Mouse (Mus musculus) left cerebral cortex, postnatal 36 days (tissue): ENCODE data around the gene Hes6. TPM values are rescaled to one million over a fixed set of nuclear protein-coding genes. Genes with fewer than 3 reads are reported as not detected.

ENCODE experiments used
- DNase-seq, 2 experiments: peaks; one replicate each; pipeline ENCODE4 v3.0.0; 2021 to 2022; ENCODE audit warnings: low spot score in 2 of 2, mixed read lengths in 1 of 2
- intact Hi-C: fragments of 180-260 bp; cut with DNase I; formaldehyde crosslinking; loops from one replicate; pipeline ENCODE4 v1.15.1; 2025
- total RNA-seq, 2 experiments: library from RNA; stranded (reverse); gene quantifications; 2 replicates each; pipeline ENCODE4 v1.2.3; 2021

Hes6 gene
- total RNA-seq, 2 experiments from 2014 or later: 14.9 to 18.8 TPM

- intact Hi-C loops: no loop called here
- DNase-seq: peak; percentile 87 to 89
These were observed 770 bp downstream of the Hes6 start for GRCm38 (mm10) chr1:91413030-91413506.

GRCm38 (mm10) chr1:91412286-91413029, 1.4 kb downstream of the Hes6 start:
- DNase-seq: peak; percentile 26 to 27
- intact Hi-C loops: no loop called here

DNA sequence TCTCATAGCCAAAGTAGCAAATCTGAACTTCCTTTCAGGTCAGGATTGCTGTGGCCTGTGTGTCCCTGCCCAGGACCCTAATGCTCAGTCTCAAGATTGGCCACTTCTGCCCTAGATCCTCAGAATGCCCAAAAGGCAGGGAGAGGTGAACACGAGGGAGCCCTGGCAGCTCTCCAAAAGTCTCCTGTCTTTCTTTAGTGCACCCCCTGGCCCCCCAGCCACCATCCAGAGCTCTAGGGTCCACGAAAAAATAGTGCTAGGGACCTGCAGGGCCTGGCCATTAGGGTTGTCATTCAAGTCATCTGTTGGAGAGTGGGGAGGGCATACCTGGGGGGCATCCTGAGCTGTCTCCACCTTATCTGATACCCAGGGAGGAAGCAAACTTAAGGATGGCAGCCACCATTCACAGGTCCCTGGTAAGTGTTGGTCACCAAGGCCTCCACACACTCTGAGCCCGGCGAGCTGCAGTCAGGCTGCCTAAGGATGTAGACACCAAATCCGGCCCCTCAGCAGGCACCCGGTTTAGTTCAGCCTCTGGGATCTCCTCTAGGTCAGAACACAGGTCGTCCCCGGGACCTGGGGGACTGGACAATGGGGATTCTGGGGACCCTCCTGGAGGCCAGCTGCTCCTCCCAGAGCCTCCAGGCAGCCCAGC, 2.1 kb downstream of the Hes6 start:
- intact Hi-C loops: no loop called here

GRCm38 (mm10) chr1:91407819-91408218, 6.0 kb downstream of the Hes6 start:
- no peak for DNase-seq
- intact Hi-C loops: no loop called here

More for the DNA sequence above, 2.1 kb downstream of the Hes6 start:
- DNase-seq: no peak

DNA sequence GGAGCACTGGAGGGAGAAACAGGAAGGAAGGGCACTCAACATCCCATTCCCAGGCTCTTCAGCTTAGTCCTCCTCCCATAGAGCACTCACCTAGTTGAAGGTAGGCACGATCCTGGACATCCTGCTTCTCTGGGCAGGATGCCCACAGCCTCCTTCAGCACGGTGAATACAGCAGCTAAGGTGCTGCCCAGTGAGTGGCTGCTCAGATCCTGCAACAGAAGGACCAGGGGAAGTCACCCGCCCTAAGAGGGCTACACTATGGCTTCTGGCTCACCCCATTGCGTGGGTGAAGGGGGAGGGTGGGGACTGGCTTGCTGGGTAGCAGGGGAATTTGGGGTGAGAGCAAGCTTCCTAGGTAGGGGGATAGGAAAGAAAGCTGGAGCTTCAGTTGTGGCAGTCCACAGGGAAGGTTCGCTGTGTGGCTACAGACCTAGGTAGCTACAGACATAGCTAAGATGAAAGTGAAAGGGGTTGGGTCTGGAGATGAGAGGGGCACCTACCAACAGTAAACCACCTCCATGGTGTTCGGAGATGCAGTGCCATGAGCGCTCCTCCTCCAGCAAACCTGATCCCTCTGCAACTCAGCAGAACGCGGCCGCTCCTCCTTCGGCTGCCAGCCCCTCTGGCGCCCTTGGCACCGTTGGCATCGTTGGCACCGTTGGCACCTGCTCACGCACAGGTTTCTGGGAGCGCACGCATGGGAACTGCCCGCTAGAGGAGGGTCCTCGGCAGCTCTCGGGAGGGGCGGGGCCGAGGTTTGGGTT, 8.2 kb downstream of the Hes6 start:
- DNase-seq: no peak
- intact Hi-C loops: no loop called here

DNA sequence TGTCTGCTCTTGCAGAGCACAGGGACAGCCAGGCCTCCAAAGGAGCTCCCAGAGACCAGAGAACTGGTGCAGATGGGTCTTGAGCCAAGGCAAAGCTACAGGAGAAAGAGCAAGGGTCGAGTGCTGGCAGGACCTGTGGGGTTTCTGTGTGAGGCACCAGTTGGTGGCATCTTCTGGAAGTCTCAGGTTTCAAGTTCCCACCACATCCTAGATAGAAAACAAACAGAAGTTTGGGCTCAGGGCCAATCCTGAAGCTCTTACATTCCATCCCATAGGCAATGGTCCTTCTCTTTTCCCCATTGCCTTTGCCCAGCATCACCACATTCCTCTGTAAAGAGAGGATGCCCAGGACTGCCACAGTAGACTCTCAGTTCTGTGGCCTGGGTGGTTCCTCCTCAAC, 8.9 kb downstream of the Hes6 start:
- intact Hi-C loops: no loop called here
- DNase-seq: no peak

GRCm38 (mm10) chr1:91398260-91399062, 15.4 kb downstream of the Hes6 start, which contains the start of gene Ilkap:
Ilkap (minus strand) TSS chr1:91398815.
- DNase-seq: peak; percentile 74 to 81
- intact Hi-C loops: no loop called here

GRCm38 (mm10) chr1:91397927-91398259, 15.9 kb downstream of the Hes6 start:
- intact Hi-C loops: no loop called here
- DNase-seq: peak in 1 of 2 experiments; percentile 16

- intact Hi-C loops: no loop called here
These were observed 23.5 kb downstream of the Hes6 start for GRCm38 (mm10) chr1:91390369-91390768.

GRCm38 (mm10) chr1:91381091-91381471, 32.8 kb downstream of the Hes6 start:
- intact Hi-C loops: no loop called here
- no peak for DNase-seq

More at GRCm38 (mm10) chr1:91390369-91390768, 23.5 kb downstream of the Hes6 start:
- DNase-seq: no peak

DNA sequence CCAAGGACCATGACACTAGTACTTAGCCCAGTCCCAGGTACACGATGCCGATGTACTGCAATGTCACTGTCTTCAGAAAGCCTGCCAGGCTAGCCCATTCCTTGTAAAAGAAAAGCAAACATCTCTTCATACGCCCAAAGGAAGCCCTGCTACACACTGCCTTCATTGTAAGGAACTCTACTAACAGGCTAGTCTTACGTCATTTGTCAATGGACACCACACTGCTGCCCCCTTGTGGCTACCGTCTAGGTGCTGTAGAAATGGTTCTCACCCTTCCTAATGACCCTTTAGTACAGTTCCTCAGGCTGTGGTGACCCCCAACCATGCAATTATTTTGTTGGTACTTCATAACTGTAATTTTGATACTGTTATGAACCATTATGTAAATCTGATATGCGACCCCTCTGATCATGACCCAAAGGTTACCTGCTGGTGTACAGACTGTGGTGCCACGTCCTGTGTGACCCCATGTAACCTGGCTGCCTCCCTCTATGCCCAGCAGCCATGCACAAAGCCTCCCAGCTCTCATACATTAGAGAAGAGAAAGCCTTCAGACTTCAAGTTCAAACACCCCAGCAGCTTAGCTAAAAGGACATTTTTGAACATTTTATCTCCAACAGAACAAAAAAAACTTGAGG, 33.3 kb downstream of the Hes6 start:
- intact Hi-C loops: no loop called here
- DNase-seq: peak; percentile 47 to 63

DNA sequence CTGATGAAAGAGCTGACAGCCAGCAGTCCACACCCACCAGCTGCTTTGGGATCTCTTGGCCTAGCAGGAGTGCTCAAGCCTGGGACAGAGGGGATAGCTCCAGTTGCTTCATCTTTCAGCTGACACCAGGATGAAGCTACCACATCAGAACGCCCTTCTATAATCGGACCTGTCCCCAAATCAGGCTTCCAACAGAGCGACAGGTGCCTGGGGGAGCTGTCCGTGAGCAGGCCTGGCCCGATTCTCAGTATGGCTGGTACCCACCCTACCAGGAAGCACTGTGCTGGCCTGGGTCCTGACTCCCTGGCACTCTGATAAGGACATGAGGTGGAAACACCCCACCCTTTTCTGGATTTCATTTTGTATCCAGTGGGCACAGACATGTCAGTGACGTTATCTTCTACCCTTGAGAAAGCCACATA, 40.4 kb downstream of the Hes6 start:
- no peak for DNase-seq

GRCm38 (mm10) chr1:91370055-91370454, 43.8 kb downstream of the Hes6 start:
- intact Hi-C loops: no loop called here
- DNase-seq: no peak

More for the DNA sequence above, 40.4 kb downstream of the Hes6 start:
- intact Hi-C loops: no loop called here

DNA sequence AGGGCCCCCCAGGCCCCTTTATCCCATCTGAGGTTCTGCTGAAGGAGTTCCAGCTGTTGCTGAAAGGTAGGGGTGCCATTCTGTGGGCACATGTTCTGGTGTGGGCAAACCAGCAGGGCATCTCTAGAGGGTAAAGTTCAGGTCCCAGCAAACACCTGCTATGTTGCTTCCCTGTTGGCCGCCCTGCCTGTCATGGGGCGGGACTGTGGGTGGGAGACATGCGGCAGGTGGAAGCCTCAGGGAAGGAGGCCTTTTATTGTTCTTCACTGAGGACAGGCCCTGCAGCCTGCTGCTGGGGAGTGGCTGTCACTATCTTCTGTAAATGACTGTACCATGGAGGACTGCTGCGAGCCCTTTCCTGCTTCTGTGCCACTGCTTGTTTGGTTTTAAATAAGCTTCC, 44.4 kb downstream of the Hes6 start:
- intact Hi-C loops: no loop called here
- DNase-seq: no peak

- no peak for DNase-seq
- intact Hi-C loops: no loop called here
These were observed 46.5 kb downstream of the Hes6 start for GRCm38 (mm10) chr1:91367295-91367694.

DNA sequence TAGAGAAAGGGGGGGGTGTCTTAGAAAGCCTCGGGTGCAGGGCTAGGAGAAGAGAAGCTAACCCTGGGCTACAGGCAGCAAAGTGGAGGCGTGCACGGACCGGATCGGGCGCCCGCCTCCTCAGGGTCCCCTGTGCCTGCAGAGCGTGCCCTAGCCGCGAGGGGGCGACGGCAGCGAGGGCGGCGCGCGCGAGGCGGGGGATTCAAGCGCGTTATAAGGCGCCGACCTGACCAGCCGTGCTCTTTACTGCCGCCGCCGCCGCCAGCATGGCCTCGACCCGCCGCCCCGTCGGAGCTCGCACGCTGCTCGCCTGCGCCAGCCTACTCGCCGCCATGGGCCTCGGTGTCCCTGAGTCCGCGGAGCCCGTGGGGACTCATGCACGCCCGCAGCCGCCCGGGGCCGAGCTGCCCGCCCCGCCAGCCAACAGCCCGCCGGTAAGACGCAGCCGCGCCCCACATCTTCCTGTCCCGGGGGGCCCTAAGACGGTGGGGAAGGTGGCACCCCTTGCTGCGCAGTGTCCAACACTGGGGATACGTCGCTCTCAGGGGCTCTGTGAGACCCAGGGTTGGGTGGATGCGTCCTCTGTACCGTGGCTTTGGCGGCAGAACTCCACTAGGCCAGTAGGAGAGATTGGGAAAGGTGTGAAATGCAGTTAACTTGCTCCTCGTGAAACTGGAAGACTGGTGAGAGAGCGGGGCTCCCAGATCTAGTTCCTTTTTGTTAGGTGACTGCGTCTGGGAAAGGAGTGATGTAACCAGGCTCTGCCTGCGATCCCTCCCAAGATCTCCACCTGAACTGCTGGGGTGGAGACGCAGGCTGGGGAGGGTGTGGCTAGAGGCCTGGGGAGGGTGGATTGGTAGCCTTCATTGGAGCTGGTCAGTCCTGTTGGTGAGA, 47.4 kb downstream of the Hes6 start, which contains the start of gene Erfe:
Gene Erfe (plus strand): TSS at position 216 of the 894 bp plus-strand sequence.
- peak in 1 of 2 experiments; percentile 34 for DNase-seq
- intact Hi-C loops: no loop called here

GRCm38 (mm10) chr1:91365816-91366214, 48.0 kb downstream of the Hes6 start:
- DNase-seq: no peak
- intact Hi-C loops: no loop called here
